Mouse (Mus musculus) urinary bladder, adult 2 months (tissue): ENCODE measurements around the gene Angptl2. TPM values are rescaled to one million over a fixed set of nuclear protein-coding genes. Genes with fewer than 3 reads are reported as not detected.

Experiments used
- DNase-seq: peaks from one replicate; pipeline ENCODE4 v3.0.0; 2022; ENCODE audit warnings: low spot score
- polyA plus RNA-seq: library from polyadenylated mRNA; depleted of rRNA; stranded (reverse); fragments of >200 nt; gene quantifications from 2 replicates; pipeline ENCODE4 v1.2.3, GENCODE M21; 2012; rRNA removed

Gene Angptl2
- 67.7 and 73.5 TPM in 2 replicates for polyA plus RNA-seq

GRCm38 (mm10) chr2:33215700-33216509 is at the start of gene Angptl2:
TSS of gene Angptl2 (plus strand) at chr2:33216069.
- peak; percentile 79 for DNase-seq

GRCm38 (mm10) chr2:33167060-33167459 is 48.8 kb upstream of the Angptl2 start:
- no peak for DNase-seq

GRCm38 (mm10) chr2:33169445-33169844 is 46.4 kb upstream of the Angptl2 start:
- no peak for DNase-seq

- DNase-seq: no peak
These were observed 44.9 kb upstream of the Angptl2 start for GRCm38 (mm10) chr2:33170777-33171565.

DNA sequence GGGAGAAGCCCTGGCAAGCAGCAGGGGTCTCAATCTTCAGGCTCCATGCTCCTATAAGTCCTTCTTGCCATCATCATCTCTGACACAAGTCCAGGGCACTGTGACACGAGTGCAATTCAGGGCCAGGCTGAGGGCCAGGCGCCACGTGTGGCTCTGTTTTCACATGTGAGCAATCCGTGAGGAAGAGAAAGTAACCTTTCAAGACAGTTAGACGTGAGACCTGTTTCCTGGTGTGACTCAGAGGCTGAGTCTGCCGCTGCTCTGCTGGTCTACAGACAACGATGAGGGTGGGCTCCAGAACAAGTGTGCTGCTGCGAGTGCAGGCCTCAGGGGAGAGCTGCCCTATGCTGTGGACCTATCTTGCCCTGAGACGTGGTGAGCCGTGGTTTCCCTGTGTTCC is 42.7 kb upstream of the Angptl2 start:
- no peak for DNase-seq

DNA sequence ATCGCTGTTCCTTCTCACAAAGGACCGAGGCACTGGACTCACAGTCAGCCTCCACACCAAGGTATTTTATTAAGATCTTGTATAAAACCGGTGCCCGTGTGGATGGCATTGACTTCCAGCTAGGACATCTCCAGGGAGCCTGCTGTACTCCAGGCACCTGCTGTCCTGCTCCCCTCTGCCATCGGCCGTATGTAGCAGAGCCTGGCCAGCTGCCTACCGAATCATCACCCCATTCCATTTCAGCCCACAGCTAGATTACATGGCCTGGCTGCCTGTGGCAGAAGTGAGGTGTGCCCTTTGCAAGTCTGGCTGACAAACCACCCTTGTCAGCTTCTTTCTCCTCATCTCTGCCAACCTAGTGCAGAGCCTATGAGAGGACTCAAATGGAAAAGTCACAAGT is 42.2 kb upstream of the Angptl2 start:
- DNase-seq: no peak

DNA sequence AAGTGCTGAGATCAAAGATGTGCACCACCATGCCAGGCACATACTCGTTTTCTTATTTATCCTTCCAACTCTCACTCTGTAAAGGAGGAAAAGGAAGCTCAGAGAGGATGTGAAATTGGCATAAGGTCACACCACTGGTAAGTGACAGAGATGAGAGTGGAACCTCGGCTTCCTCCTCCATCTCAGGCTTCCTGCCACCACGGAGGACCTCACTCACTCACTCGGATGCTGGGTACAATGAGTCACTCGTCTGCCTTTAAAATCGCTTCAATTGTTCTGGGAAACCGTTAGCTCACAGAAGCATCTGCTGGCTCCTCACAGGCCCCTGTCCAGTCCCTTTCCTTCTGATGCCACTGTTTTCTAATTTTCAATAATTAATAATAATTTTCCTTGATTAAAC is 39.4 kb upstream of the Angptl2 start:
- DNase-seq: no peak

DNA sequence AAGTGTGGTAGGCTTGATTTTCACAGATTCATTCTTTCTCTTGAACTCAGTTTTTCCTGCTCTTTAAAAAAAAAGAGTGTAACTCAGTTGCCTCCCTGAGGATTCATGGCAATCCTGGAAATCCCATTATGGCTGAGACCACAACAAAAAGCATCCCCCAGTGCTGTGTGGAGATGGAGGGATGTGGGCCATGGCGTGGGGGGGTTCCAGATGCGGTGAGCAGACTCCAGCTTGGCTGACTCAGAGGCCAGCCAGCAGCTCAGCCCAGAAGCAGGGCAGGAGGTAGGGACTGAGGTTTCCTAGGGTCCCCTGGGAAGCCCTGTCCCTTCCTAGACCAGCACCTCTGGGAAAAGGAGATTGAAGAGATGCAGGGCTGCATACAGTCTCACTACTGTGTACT is 38.9 kb upstream of the Angptl2 start:
- DNase-seq: no peak

DNA sequence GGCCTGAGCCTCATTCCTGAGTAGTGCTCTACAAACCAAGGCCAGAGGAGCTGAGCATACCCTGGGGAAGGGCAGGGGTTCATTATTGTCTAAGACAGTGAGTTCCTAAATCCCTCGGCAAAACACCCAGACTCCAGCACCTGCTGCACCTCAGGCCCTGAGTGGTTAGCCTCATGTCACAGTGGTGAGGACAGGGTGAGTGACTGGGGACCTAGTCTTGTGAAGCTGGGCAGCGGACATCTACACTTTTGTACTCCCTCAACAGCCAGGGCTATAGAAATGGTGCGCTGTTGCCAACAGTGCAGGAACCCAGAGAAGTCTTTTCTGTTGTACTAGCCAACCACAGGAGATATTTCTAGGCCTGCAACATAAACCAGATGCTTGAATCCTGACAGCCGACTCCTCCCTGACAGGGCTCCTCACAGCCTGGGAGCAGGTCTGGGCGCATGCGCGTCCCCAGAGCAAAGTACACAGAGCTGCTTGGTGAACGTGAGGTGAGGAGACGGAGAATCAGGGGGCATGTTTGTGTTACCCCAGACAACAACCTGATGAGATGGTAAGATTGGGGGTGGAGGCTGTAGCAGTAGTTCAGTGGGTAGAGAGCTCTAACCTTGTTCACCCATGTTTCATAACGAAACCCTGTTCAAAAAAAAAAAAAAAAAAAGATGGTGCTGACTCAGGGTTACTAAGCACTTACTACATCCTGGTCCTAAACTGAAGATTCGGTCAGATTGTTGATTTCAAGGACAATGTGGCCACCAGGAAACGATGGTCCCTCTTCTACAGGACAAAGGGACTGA is 38.2 kb upstream of the Angptl2 start:
- DNase-seq: no peak

DNA sequence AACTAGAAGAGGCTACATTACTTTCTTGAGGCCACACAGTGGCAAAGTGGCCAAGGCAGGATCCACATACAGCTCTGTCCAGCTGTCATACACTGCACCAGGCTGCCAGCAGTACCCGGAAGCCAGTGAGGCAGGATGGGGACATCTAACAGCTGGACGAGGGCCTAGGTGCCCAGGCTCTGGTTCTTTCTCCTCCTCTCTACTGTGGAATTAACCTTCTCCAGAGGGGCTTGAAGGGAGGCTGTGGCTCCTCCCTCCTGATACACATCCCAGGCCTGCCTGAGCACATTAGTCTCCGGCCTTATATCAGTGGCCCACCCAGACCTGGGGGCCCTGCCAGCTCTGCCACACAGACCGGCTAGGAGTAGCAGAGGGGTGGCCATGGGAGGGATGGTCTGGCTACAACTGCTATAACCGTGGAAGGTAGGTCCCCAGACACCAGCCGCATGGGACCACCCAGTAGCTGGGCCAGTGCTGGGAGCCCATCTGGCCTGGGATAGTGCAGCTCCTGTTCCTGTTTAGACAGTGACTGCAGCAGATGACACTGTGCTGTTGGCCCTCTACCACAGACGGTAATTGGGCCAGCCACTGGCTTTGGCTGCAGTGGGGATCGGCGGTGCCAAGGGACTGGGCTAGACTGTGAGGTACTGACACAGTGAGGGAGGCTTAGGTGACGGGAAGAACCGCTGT is 37.5 kb upstream of the Angptl2 start:
- DNase-seq: no peak

- no peak for DNase-seq
These were observed 36.5 kb upstream of the Angptl2 start for GRCm38 (mm10) chr2:33179171-33179929.

DNA sequence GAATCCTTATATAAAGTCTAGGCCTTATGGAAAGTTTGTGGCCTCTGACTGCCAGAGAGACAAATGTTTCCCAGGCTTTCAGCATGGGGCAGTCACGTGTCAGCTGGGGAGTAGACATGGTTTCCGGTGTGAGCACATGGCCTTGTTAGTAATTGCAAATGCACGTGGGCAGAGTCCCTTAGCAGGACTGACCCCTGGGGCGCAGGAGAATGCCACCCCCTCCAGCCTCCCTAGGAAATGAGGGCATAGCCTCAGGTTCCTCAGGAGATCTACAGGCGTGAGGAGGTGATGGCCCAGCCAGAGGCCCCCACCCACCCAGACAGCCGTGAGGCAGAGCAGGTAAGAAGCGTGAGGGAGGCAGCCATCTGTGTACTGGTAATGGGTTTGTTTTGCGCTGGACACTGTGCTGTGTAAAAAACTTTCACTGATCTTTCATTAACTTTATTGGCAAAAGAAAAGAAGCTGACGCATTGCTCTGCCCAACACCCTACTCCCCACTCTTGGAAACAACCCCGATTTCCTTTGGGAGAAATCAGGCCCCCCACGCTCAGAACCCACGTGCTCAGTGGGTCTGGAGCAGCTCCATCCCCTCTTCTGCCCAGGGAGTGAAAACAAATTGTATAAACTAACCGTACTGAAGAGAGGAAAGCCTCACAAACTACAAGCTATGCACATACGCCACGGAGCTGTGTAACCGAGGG is 35.8 kb upstream of the Angptl2 start:
- no peak for DNase-seq

DNA sequence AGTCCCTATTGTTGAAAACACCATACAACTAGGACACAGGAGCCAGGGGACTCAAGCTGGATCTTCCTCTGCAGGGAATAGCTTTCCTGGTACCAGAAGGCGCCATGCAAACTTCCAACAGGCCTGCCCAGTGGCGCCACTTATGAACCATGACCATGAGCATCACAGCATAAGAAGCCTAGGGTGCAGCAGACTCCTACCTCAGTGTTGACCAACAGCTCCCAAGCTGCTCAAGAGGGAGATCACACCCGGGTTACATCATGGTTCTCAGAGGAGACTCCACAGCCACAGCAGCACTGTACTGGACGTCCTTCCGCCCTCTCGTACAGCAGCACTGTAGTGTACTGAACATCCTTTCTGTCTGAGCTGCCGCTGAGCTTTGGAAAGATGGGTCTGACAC is 32.5 kb upstream of the Angptl2 start:
- DNase-seq: no peak

DNA sequence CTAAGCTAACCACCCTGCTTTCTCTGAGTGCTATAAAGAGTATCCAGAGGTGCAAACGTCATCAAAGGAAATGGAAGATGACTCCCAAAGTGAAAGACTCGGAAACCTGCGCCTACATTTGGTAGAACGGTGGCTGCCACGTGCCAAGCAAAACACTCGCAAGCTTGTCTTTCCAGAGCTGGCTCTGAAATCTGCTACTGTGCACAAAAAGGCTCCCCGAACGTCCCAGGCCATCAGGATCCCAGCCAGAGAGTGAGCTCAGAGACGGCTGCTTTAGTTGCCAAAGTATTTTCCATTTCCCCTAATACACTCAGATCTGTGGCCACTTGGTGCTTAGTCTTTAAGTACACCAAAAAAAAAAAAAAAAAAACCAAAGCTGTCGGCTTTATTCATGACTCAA is 31.2 kb upstream of the Angptl2 start:
- no peak for DNase-seq

GRCm38 (mm10) chr2:33185258-33185657 is 30.6 kb upstream of the Angptl2 start:
- DNase-seq: no peak

- no peak for DNase-seq
These were observed 29.4 kb upstream of the Angptl2 start for GRCm38 (mm10) chr2:33186505-33186904.

DNA sequence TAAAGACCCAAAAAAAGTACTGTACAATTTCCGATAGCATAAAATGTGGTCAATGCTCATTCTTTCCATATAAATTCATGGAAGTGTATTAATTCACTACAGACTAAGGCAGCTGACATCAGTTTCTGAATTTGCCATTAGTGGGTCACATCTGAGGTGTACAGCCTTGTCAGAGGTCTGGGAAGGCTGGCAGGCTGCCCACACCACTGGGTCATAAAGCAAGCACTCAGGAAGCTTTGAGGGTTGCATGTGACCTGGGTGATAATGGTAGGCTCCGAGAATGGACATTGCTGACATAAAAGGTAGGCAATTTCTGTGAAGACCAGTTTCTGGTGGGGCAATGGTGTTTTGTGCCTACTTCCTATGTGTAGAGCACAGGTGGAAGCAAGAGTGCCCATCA is 28.0 kb upstream of the Angptl2 start:
- no peak for DNase-seq

DNA sequence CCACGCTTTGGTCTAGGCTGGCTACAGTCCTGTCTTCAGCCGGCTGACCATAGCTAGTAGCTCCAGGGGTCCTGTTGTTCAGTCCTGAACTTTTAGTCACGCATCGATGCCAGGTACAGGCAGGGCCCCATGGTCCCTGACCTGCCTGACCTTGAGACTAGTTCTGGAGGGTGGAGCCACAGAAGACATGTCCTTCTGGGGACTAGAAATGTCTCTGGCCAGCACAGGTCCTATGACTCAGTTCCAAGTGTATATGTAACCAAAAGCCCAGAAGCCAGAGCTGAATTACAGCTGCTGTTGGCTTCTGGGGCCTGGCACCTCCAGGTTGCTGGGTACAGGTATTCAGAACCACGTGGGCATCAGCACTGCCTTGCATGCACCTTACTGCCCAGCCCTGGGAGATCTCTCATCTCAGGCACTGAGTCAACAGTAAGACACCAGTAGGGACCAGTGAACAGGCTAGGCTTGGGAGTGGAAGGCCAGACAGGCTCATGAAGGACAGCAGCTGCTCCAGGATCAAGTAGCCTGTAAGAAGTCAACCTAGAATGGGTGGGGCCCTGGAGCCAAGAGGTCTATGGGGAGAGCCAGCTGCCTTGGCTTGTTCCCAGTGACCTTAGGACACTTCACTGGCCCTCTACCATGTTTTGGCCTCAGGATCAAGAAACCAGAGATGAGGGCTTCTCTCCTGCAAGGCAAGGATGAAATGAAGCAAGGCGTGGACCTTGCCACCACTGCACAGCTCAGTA is 26.8 kb upstream of the Angptl2 start:
- DNase-seq: no peak

GRCm38 (mm10) chr2:33189976-33190375 is 25.9 kb upstream of the Angptl2 start:
- DNase-seq: no peak
